Mouse (Mus musculus) stomach, postnatal 0 days (tissue): ENCODE results near the gene Trim8.

Experiments used
- CTCF ChIP-seq: IDR thresholded peaks from 2 replicates; pipeline ENCODE4 v1.5.1; 2016; ENCODE audit warnings: antibody characterized with exemption, low read depth, mild to moderate bottlenecking, moderate library complexity
- EP300 ChIP-seq: optimal IDR thresholded peaks from 2 replicates; pipeline ENCODE3; 2016; ENCODE audit warnings: antibody characterized with exemption

DNA sequence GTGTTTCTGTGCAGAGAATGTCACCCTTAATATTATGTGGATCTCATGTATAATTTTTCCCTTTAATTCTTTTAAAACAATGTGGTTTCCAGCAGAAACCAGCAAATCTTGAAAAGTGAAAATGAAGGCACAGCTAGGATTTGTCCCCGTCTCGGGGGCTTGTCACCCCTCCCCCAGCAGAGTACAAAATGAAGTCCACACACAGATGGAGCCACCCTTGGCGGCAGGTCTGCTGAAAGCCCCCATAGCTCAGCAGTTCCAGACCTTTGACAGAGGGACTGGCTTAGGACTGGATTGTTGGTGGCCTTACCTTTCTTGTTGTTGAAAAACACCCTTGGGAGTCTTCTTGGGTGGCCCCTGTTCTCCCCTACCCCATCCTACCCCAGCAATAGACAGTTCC, 20.1 kb upstream of the Trim8 start:
- TF ChIP-seq CTCF (no peak), EP300 (no peak)
